Mouse (Mus musculus) erythroblast, embryonic 14.5 days (primary cell): ENCODE data around the gene Irak3. TPM values are rescaled to one million over a fixed set of nuclear protein-coding genes. Genes with fewer than 3 reads are reported as not detected.

Experiments
- H3K27me3 ChIP-seq: 2 replicates; pipeline ENCODE4 v1.6.1; 2012; ENCODE audit warnings: inconsistent platforms; ENCODE audit not compliant: control insufficient read depth
- H3K36me3 ChIP-seq: 2 replicates; pipeline ENCODE4 v1.6.1; 2012; ENCODE audit warnings: mild to moderate bottlenecking, inconsistent platforms; ENCODE audit not compliant: control insufficient read depth
- H3K4me1 ChIP-seq: 2 replicates; pipeline ENCODE4 v1.6.1; 2012; ENCODE audit warnings: inconsistent platforms; ENCODE audit not compliant: control insufficient read depth
- H3K4me3 ChIP-seq: replicated peaks from 2 replicates; pipeline ENCODE3; 2012; ENCODE audit warnings: moderate library complexity, mild to moderate bottlenecking, inconsistent platforms
- H3K9me3 ChIP-seq: 2 replicates; pipeline ENCODE4 v1.6.1; 2012; ENCODE audit warnings: low read length, inconsistent platforms, mixed read lengths; ENCODE audit not compliant: control insufficient read depth
- GATA1 ChIP-seq: IDR thresholded peaks from 2 replicates; pipeline ENCODE4 v1.6.1; 2012; ENCODE audit warnings: low read length, inconsistent platforms, mixed read lengths
- TAL1 ChIP-seq: IDR thresholded peaks from 3 replicates; pipeline ENCODE4 v1.6.1; 2012; ENCODE audit warnings: low read length, inconsistent platforms, mixed read lengths
- polyA plus RNA-seq: library from polyadenylated mRNA; stranded (reverse); fragments of >175 nt; gene quantifications from 2 replicates; pipeline ENCODE4 v1.2.3, GENCODE M21; 2012

Gene Irak3
- polyA plus RNA-seq, 1 experiment: not detected

GRCm38 (mm10) chr10:120208575-120209538 is 6.9 kb upstream of the Irak3 start:
- 0 out of 2 replicates have a peak, but pooled peaks cover 3% of the 10 kb centered on the region for H3K9me3 ChIP-seq
- TF ChIP-seq TAL1 (no peak), GATA1 (no peak; the same call in 1 of the 2 replicates)
- peaks cover 24% of the 10 kb centered on the region for H3K4me1 ChIP-seq
- peak overlapping the region; percentile 89 for H3K4me3 ChIP-seq
- peaks cover 9% of the 10 kb centered on the region for H3K36me3 ChIP-seq
- H3K27me3 ChIP-seq: no peaks in the 10 kb centered on the region

GRCm38 (mm10) chr10:120208015-120208414 is 6.1 kb upstream of the Irak3 start:
- H3K4me1 ChIP-seq: peaks cover 24% of the 10 kb centered on the region
- H3K9me3 ChIP-seq: 0 out of 2 replicates have a peak, but pooled peaks cover 3% of the 10 kb centered on the region
- peaks cover under 1% of the 10 kb centered on the region; the same call in 1 of the 2 replicates for H3K27me3 ChIP-seq
- H3K36me3 ChIP-seq: peaks cover 9% of the 10 kb centered on the region
- H3K4me3 ChIP-seq: peak overlapping the region; percentile 89
- no peak for TF ChIP-seq TAL1
- no peak for TF ChIP-seq GATA1

- H3K9me3 ChIP-seq: no peaks in the 10 kb centered on the region; the same call in 1 of the 2 replicates
- peaks cover 29% of the 10 kb centered on the region for H3K27me3 ChIP-seq
- no peaks in the 10 kb centered on the region for H3K36me3 ChIP-seq
- no peak for TF ChIP-seq GATA1
- peaks cover 33% of the 10 kb centered on the region for H3K4me1 ChIP-seq
- no peak overlapping the region for H3K4me3 ChIP-seq
These were observed 2.8 kb upstream of the Irak3 start for GRCm38 (mm10) chr10:120204591-120205210.

- Histone ChIP-seq H3K36me3 (no peaks in the 10 kb centered on the region), H3K9me3 (no peaks in the 10 kb centered on the region; the same call in 1 of the 2 replicates), H3K27me3 (peaks cover 36% of the 10 kb centered on the region), H3K4me1 (peaks cover 17% of the 10 kb centered on the region), H3K4me3 (no peak overlapping the region)
- TF ChIP-seq TAL1 (no peak), GATA1 (no peak)
These were observed 729 bp upstream of the Irak3 start for GRCm38 (mm10) chr10:120202467-120203250.

GRCm38 (mm10) chr10:120201131-120201921 is 604 bp downstream of the Irak3 start, which contains the start of gene Tmbim4:
TSS of gene Tmbim4 (plus strand) at chr10:120201590.
- Histone ChIP-seq H3K4me1 (peaks cover 17% of the 10 kb centered on the region), H3K9me3 (no peaks in the 10 kb centered on the region; the same call in 1 of the 2 replicates), H3K36me3 (no peaks in the 10 kb centered on the region), H3K27me3 (peaks cover 39% of the 10 kb centered on the region), H3K4me3 (peak within 1 kb of the TSS; percentile 66)
- TF ChIP-seq GATA1 (no peak), TAL1 (no peak)

- no peak for TF ChIP-seq TAL1
- no peak for TF ChIP-seq GATA1
These were observed 4.7 kb downstream of the Irak3 start for GRCm38 (mm10) chr10:120197061-120197835.

GRCm38 (mm10) chr10:120193255-120193654 is 8.7 kb downstream of the Irak3 start:
- TF ChIP-seq GATA1 (no peak), TAL1 (no peak)
- no peaks in the 10 kb centered on the region for H3K9me3 ChIP-seq
- H3K4me3 ChIP-seq: no peak overlapping the region
- no peaks in the 10 kb centered on the region for H3K36me3 ChIP-seq
- no peaks in the 10 kb centered on the region for H3K4me1 ChIP-seq
- H3K27me3 ChIP-seq: peaks cover 5% of the 10 kb centered on the region

More at GRCm38 (mm10) chr10:120197061-120197835, 4.7 kb downstream of the Irak3 start:
- H3K27me3 ChIP-seq: peaks cover 36% of the 10 kb centered on the region
- no peaks in the 10 kb centered on the region for H3K36me3 ChIP-seq
- H3K4me3 ChIP-seq: no peak overlapping the region
- H3K9me3 ChIP-seq: no peaks in the 10 kb centered on the region; the same call in 1 of the 2 replicates
- peaks cover 14% of the 10 kb centered on the region for H3K4me1 ChIP-seq

- no peak for TF ChIP-seq GATA1
- TF ChIP-seq TAL1: no peak
- Histone ChIP-seq H3K4me3 (no peak overlapping the region), H3K9me3 (no peaks in the 10 kb centered on the region), H3K4me1 (no peaks in the 10 kb centered on the region), H3K36me3 (no peaks in the 10 kb centered on the region), H3K27me3 (no peaks in the 10 kb centered on the region)
These were observed 9.7 kb downstream of the Irak3 start for GRCm38 (mm10) chr10:120192278-120192677.
